Mouse (Mus musculus) forebrain, embryonic 14.5 days (tissue): ENCODE measurements around the gene Atxn2l. TPM values are rescaled to one million over a fixed set of nuclear protein-coding genes. Genes with fewer than 3 reads are reported as not detected.
"Not testable (repeated sequence)": the region's sequence is repeated elsewhere in the genome, so short reads cannot be mapped to it uniquely, and the experiment has no call there.

Experiments
- ATAC-seq: fragments of 200-750 bp; cut with Nextera tagmentation; 2 replicates; pipeline ENCODE4 v1.8.0; 2017; ENCODE audit warnings: mild to moderate bottlenecking, moderate library complexity
- DNase-seq: peaks from one replicate; pipeline ENCODE4 v3.0.0-alpha.2; 2015; ENCODE audit warnings: low spot score
- H3K27ac ChIP-seq: fragments of 300-500 bp; sonication (generic); 2 replicates; pipeline ENCODE4 v1.5.1; 2014; ENCODE audit warnings: low read depth, mild to moderate bottlenecking, control low read depth, low read length, moderate library complexity
- H3K27me3 ChIP-seq: fragments of 300-500 bp; sonication (generic); replicated peaks from 2 replicates; pipeline ENCODE4 v1.6.1; 2014; ENCODE audit warnings: low read length, control low read depth, mixed read lengths; ENCODE audit not compliant: control insufficient read depth, insufficient read depth
- H3K36me3 ChIP-seq: fragments of 300-500 bp; sonication (generic); 2 replicates; pipeline ENCODE4 v1.6.1; 2014; ENCODE audit warnings: low read length, control low read depth; ENCODE audit not compliant: control insufficient read depth, insufficient read depth
- H3K4me1 ChIP-seq: fragments of 300-500 bp; sonication (generic); 2 replicates; pipeline ENCODE4 v1.6.1; 2014; ENCODE audit warnings: antibody characterized with exemption, low read length, control low read depth; ENCODE audit not compliant: control insufficient read depth, insufficient read depth
- H3K4me2 ChIP-seq: fragments of 300-500 bp; sonication (generic); 2 replicates; pipeline ENCODE4 v1.6.1; 2014; ENCODE audit warnings: mild to moderate bottlenecking, control low read depth, low read length
- H3K4me3 ChIP-seq: fragments of 300-500 bp; sonication (generic); 2 replicates; pipeline ENCODE4 v1.5.1; 2014; ENCODE audit warnings: low read depth, low read length, control low read depth
- H3K9ac ChIP-seq: fragments of 300-500 bp; sonication (generic); 2 replicates; pipeline ENCODE4 v1.6.1; 2014; ENCODE audit warnings: mild to moderate bottlenecking, low read length, control low read depth, moderate library complexity
- H3K9me3 ChIP-seq: fragments of 300-500 bp; sonication (generic); replicated peaks from 2 replicates; pipeline ENCODE4 v1.6.1; 2016; ENCODE audit warnings: low read length, control low read depth, mixed read lengths; ENCODE audit not compliant: control insufficient read depth
- WGBS: fragments of 180-500 bp; shearing (Covaris S2); extraction: QIAGEN DNeasy Blood & Tissue Kit; methylation state at CpG from one replicate; pipeline ENCODE4 v1.1.7; 2014; 5-methylcytosine and 5-hydroxymethylcytosine counted together
- polyA plus RNA-seq: library from polyadenylated mRNA; unstranded; fragments of >200 nt; fragmentation: Nextera tagmentation; extraction: Ambion mirVana; gene quantifications from 2 replicates; pipeline ENCODE4 v1.2.1, GENCODE M21; 2014

Gene Atxn2l
- polyA plus RNA-seq, 1 experiment from 2014 or later: 36.5 TPM

GRCm38 (mm10) chr7:126497966-126498365 is 5.3 kb downstream of the Atxn2l start:
- Histone ChIP-seq H3K4me2 (no peak overlapping the region), H3K27me3 (no peaks in the 10 kb centered on the region), H3K9me3 (no peaks in the 10 kb centered on the region), H3K9ac (no peak overlapping the region), H3K4me1 (peaks cover 8% of the 10 kb centered on the region; the same call in 1 of the 2 replicates), H3K27ac (no peak overlapping the region), H3K36me3 (peaks cover 83% of the 10 kb centered on the region), H3K4me3 (no peak overlapping the region)
- 92% methylated on average over 12 of the region's 12 CpGs for WGBS
- DNase-seq (no peak), ATAC-seq (no peak)

- DNase-seq: no peak
Measured at GRCm38 (mm10) chr7:126496475-126496874, 6.8 kb downstream of the Atxn2l start.

GRCm38 (mm10) chr7:126494120-126494519 is 9.1 kb downstream of the Atxn2l start:
- no peak overlapping the region for H3K4me2 ChIP-seq
- peaks cover 96% of the 10 kb centered on the region for H3K36me3 ChIP-seq
- ATAC-seq: no peak

More at GRCm38 (mm10) chr7:126496475-126496874, 6.8 kb downstream of the Atxn2l start:
- Histone ChIP-seq H3K9me3 (no peaks in the 10 kb centered on the region), H3K4me2 (no peak overlapping the region), H3K9ac (no peak overlapping the region), H3K36me3 (peaks cover 96% of the 10 kb centered on the region), H3K27ac (no peak overlapping the region), H3K4me3 (no peak overlapping the region), H3K27me3 (no peaks in the 10 kb centered on the region), H3K4me1 (peaks cover 7% of the 10 kb centered on the region; the same call in 1 of the 2 replicates)
- 95% methylated on average over 5 of the region's 5 CpGs for WGBS
- no peak for ATAC-seq

GRCm38 (mm10) chr7:126491973-126492372 is 11.3 kb downstream of the Atxn2l start:
- no peak for ATAC-seq
- no peak overlapping the region for H3K4me3 ChIP-seq
- no peak for DNase-seq
- H3K4me1 ChIP-seq: peaks cover 4% of the 10 kb centered on the region; the same call in 1 of the 2 replicates
- peaks cover 80% of the 10 kb centered on the region for H3K36me3 ChIP-seq
- no peaks in the 10 kb centered on the region for H3K27me3 ChIP-seq
- WGBS: 68% methylated on average over 11 of the region's 11 CpGs
- no peaks in the 10 kb centered on the region for H3K9me3 ChIP-seq
- no peak overlapping the region for H3K9ac ChIP-seq
- no peak overlapping the region for H3K4me2 ChIP-seq
- no peak overlapping the region for H3K27ac ChIP-seq

More at GRCm38 (mm10) chr7:126494120-126494519, 9.1 kb downstream of the Atxn2l start:
- no peaks in the 10 kb centered on the region for H3K9me3 ChIP-seq
- H3K27ac ChIP-seq: no peak overlapping the region
- no peak overlapping the region for H3K9ac ChIP-seq
- no peaks in the 10 kb centered on the region for H3K4me1 ChIP-seq
- DNase-seq: no peak
- 91% methylated on average over 6 of the region's 6 CpGs for WGBS
- no peak overlapping the region for H3K4me3 ChIP-seq
- no peaks in the 10 kb centered on the region for H3K27me3 ChIP-seq

GRCm38 (mm10) chr7:126491005-126491404 is 12.2 kb downstream of the Atxn2l start:
- H3K4me3 ChIP-seq: no peak overlapping the region
- no peaks in the 10 kb centered on the region for H3K27me3 ChIP-seq
- H3K9ac ChIP-seq: no peak overlapping the region
- no peak overlapping the region for H3K27ac ChIP-seq
- no peak for DNase-seq
- peaks cover 70% of the 10 kb centered on the region for H3K36me3 ChIP-seq
- H3K4me2 ChIP-seq: no peak overlapping the region
- 75% methylated on average over 1 of the region's 1 CpGs for WGBS
- no peaks in the 10 kb centered on the region for H3K9me3 ChIP-seq
- H3K4me1 ChIP-seq: peaks cover 7% of the 10 kb centered on the region
- no peak for ATAC-seq

GRCm38 (mm10) chr7:126487617-126488385 is 15.4 kb downstream of the Atxn2l start:
- Histone ChIP-seq H3K4me3 (peak overlapping the region; percentile 56), H3K9ac (peak overlapping the region; percentile 70), H3K4me2 (peak overlapping the region; percentile 93), H3K36me3 (peaks cover 38% of the 10 kb centered on the region)
- ATAC-seq, H3K27me3 ChIP-seq, H3K27ac ChIP-seq, DNase-seq, H3K9me3 ChIP-seq, H3K4me1 ChIP-seq: not testable (repeated sequence)
- 19% methylated on average over 23 of the region's 25 CpGs for WGBS

GRCm38 (mm10) chr7:126487052-126487483 is 16.2 kb downstream of the Atxn2l start, which contains the start of gene Tufm:
Gene Tufm (plus strand): TSS chr7:126487361.
- peaks cover 7% of the 10 kb centered on the region for H3K4me1 ChIP-seq
- H3K4me2 ChIP-seq: peak within 1 kb of the TSS; percentile 93
- H3K36me3 ChIP-seq: peaks cover 31% of the 10 kb centered on the region
- peak within 1 kb of the TSS; percentile 56 for H3K4me3 ChIP-seq
- peak; percentile 99 for DNase-seq
- peak within 1 kb of the TSS; percentile 60; the same call in 1 of the 2 replicates for H3K27ac ChIP-seq
- peak within 1 kb of the TSS; percentile 70 for H3K9ac ChIP-seq
- no peaks in the 10 kb centered on the region for H3K27me3 ChIP-seq
- peak; percentile 93 for ATAC-seq
- WGBS: under 1% methylated on average over 32 of the region's 32 CpGs
- no peaks in the 10 kb centered on the region for H3K9me3 ChIP-seq

- no peak overlapping the region for H3K27ac ChIP-seq
- ATAC-seq (peak; percentile 49), DNase-seq (peak; percentile 71)
- H3K36me3 ChIP-seq: no peaks in the 10 kb centered on the region
- 1% methylated on average over 23 of the region's 23 CpGs for WGBS
- peak overlapping the region; percentile 37 for H3K9ac ChIP-seq
- H3K9me3 ChIP-seq: no peaks in the 10 kb centered on the region
- H3K4me1 ChIP-seq: peaks cover 3% of the 10 kb centered on the region
- H3K4me2 ChIP-seq: peak overlapping the region; percentile 53
- H3K27me3 ChIP-seq: no peaks in the 10 kb centered on the region
- peak overlapping the region; percentile 18 for H3K4me3 ChIP-seq
Measured at GRCm38 (mm10) chr7:126482392-126482871, 20.8 kb downstream of the Atxn2l start.

GRCm38 (mm10) chr7:126481699-126482098 is 21.5 kb downstream of the Atxn2l start:
- no peak for ATAC-seq
- no peak overlapping the region for H3K9ac ChIP-seq
- no peaks in the 10 kb centered on the region for H3K9me3 ChIP-seq
- H3K4me3 ChIP-seq: no peak overlapping the region
- WGBS: 22% methylated on average over 5 of the region's 5 CpGs
- H3K4me2 ChIP-seq: no peak overlapping the region
- H3K27ac ChIP-seq: no peak overlapping the region
- H3K36me3 ChIP-seq: no peaks in the 10 kb centered on the region
- no peaks in the 10 kb centered on the region for H3K27me3 ChIP-seq
- peaks cover 2% of the 10 kb centered on the region for H3K4me1 ChIP-seq
- DNase-seq: peak; percentile 60
